Mouse (Mus musculus) heart, embryonic 13.5 days (tissue): Measurements from ENCODE around the gene Dexi. TPM values are rescaled to one million over a fixed set of nuclear protein-coding genes. Genes with fewer than 3 reads are reported as not detected.

Experiments
- ATAC-seq: fragments of 200-750 bp; cut with Nextera tagmentation; 2 replicates; pipeline ENCODE4 v1.8.0; 2017; ENCODE audit warnings: moderate TSS enrichment; ENCODE audit not compliant: insufficient number of reproducible peaks, low FRiP score, low TSS enrichment; ENCODE audit errors: extremely low read depth
- H3K27ac ChIP-seq: fragments of 300-500 bp; sonication (generic); replicated peaks from 2 replicates; pipeline ENCODE4 v1.5.1; 2015; ENCODE audit warnings: moderate library complexity, mild to moderate bottlenecking, inconsistent platforms
- H3K27me3 ChIP-seq: fragments of 300-500 bp; sonication (generic); replicated peaks from 2 replicates; pipeline ENCODE4 v1.6.1; 2015; ENCODE audit warnings: mild to moderate bottlenecking, inconsistent platforms
- H3K36me3 ChIP-seq: fragments of 300-500 bp; sonication (generic); 2 replicates; pipeline ENCODE4 v1.6.1; 2015; ENCODE audit warnings: mild to moderate bottlenecking, inconsistent platforms
- H3K4me1 ChIP-seq: fragments of 300-500 bp; sonication (generic); 2 replicates; pipeline ENCODE4 v1.6.1; 2015; ENCODE audit warnings: inconsistent platforms
- H3K4me2 ChIP-seq: fragments of 300-500 bp; sonication (generic); 2 replicates; pipeline ENCODE4 v1.6.1; 2015; ENCODE audit warnings: inconsistent platforms, mild to moderate bottlenecking, moderate library complexity
- H3K4me3 ChIP-seq: fragments of 300-500 bp; sonication (generic); 2 replicates; pipeline ENCODE4 v1.5.1; 2015; ENCODE audit warnings: moderate library complexity, mild to moderate bottlenecking, inconsistent platforms
- H3K9ac ChIP-seq: fragments of 300-500 bp; sonication (generic); 2 replicates; pipeline ENCODE4 v1.6.1; 2015; ENCODE audit warnings: inconsistent platforms, mild to moderate bottlenecking, moderate library complexity
- H3K9me3 ChIP-seq: fragments of 300-500 bp; sonication (generic); 2 replicates; pipeline ENCODE4 v1.6.1; 2016; ENCODE audit warnings: inconsistent platforms
- WGBS: fragments of 180-500 bp; shearing (Covaris S2); methylation state at CpG from one replicate; pipeline ENCODE4 v1.1.7; 2015; ENCODE audit warnings: mixed read lengths; 5-methylcytosine and 5-hydroxymethylcytosine counted together
- polyA plus RNA-seq: library from polyadenylated mRNA; unstranded; fragments of >200 nt; fragmentation: Nextera tagmentation; extraction: Ambion mirVana; gene quantifications from 2 replicates; pipeline ENCODE4 v1.2.1, GENCODE M21; 2015

Gene Dexi
- polyA plus RNA-seq, 1 experiment from 2014 or later, result 13.3 TPM

- H3K4me2 ChIP-seq, result no peak within 1 kb of the TSS
- H3K9me3 ChIP-seq, result no peaks in the 10 kb centered on the region
- no peak for ATAC-seq
- H3K27ac ChIP-seq, result no peak within 1 kb of the TSS
- 58% methylated on average over 5 of the region's 5 CpGs for WGBS
- H3K9ac ChIP-seq, result no peak within 1 kb of the TSS
- peaks cover 7% of the 10 kb centered on the region; the same call in 1 of the 2 replicates for H3K4me1 ChIP-seq
- H3K4me3 ChIP-seq, result no peak within 1 kb of the TSS
- H3K36me3 ChIP-seq, result no peaks in the 10 kb centered on the region
- H3K27me3 ChIP-seq, result peaks cover 19% of the 10 kb centered on the region; the same call in 1 of the 2 replicates
Measured at GRCm38 (mm10) chr16:10479857-10480256, 63.0 kb downstream of the Dexi start, which contains the start of gene Ciita. Gene Ciita, plus strand, starts transcription at chr16:10480059.

DNA sequence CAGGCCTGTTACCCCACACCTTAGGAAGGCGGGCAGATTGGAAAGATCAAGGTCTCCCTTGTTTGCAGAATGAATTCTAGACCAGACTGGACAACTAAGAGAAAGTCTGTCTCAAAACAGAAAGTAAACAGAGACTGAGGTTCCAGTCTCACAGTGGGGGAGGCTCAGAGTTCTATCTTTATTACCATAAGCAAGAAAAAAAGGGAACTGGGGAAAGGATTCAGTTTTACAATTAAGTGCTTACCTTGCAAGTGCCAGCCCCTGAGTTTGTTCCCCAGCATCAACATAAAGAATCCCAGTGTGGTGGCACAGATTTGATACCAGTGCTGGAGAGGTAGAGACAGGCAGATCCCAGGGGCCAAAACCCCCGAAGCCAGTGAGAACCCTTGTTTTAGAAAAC is 66.9 kb downstream of the Dexi start:
- H3K9me3 ChIP-seq, result no peaks in the 10 kb centered on the region
- H3K9ac ChIP-seq, result no peak overlapping the region
- H3K36me3 ChIP-seq, result no peaks in the 10 kb centered on the region
- ATAC-seq, result no peak
- no peak overlapping the region for H3K27ac ChIP-seq
- no peak overlapping the region for H3K4me2 ChIP-seq
- H3K4me1 ChIP-seq, result peaks cover 21% of the 10 kb centered on the region
- 0 out of 2 replicates have a peak, but pooled peaks cover 6% of the 10 kb centered on the region for H3K27me3 ChIP-seq
- WGBS, result 52% methylated on average over 2 of the region's 2 CpGs
- no peak overlapping the region for H3K4me3 ChIP-seq

GRCm38 (mm10) chr16:10474956-10475355 is 67.9 kb downstream of the Dexi start:
- H3K27ac ChIP-seq, result no peak overlapping the region
- H3K4me1 ChIP-seq, result peaks cover 21% of the 10 kb centered on the region
- H3K4me3 ChIP-seq, result no peak overlapping the region
- 49% methylated on average over 3 of the region's 3 CpGs for WGBS
- ATAC-seq, result no peak
- no peaks in the 10 kb centered on the region for H3K9me3 ChIP-seq
- H3K36me3 ChIP-seq, result no peaks in the 10 kb centered on the region
- no peak overlapping the region for H3K4me2 ChIP-seq
- no peaks in the 10 kb centered on the region for H3K27me3 ChIP-seq
- H3K9ac ChIP-seq, result no peak overlapping the region

DNA sequence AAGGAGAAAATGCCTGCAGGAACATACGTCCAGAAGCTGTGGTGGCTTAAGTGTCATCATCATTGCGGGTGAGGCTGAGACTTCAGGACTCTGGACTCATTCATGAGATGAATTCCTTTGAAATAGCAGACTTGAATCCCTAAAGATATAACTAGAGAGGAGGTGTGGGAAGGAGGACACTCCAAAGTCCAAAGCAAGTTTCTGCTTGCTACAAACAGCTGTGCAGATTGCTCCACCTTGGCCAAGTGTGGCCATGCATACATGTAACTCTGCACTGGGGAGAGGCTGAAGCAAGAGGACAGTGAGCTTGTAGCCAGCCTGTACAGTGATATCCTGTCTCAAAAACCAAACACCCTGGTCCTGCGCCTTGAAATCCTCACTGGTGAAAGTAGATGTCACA is 70.9 kb downstream of the Dexi start:
- Histone ChIP-seq H3K4me2 (no peak overlapping the region), H3K9me3 (no peaks in the 10 kb centered on the region), H3K27me3 (no peaks in the 10 kb centered on the region), H3K36me3 (no peaks in the 10 kb centered on the region), H3K9ac (no peak overlapping the region), H3K4me1 (peaks cover 21% of the 10 kb centered on the region), H3K4me3 (no peak overlapping the region), H3K27ac (no peak overlapping the region)
- no peak for ATAC-seq
- WGBS, result 83% methylated on average over 3 of the region's 3 CpGs

GRCm38 (mm10) chr16:10468201-10468600 is 74.7 kb downstream of the Dexi start:
- Histone ChIP-seq H3K4me3 (no peak overlapping the region), H3K4me1 (peaks cover 4% of the 10 kb centered on the region), H3K9ac (no peak overlapping the region), H3K36me3 (no peaks in the 10 kb centered on the region), H3K9me3 (no peaks in the 10 kb centered on the region), H3K27ac (no peak overlapping the region), H3K27me3 (no peaks in the 10 kb centered on the region), H3K4me2 (no peak overlapping the region)
- no peak for ATAC-seq
- 75% methylated on average over 1 of the region's 1 CpGs for WGBS

- H3K4me2 ChIP-seq, result no peak overlapping the region
- H3K36me3 ChIP-seq, result no peaks in the 10 kb centered on the region
- 36% methylated on average over 11 of the region's 11 CpGs for WGBS
- no peaks in the 10 kb centered on the region for H3K9me3 ChIP-seq
- no peak overlapping the region for H3K27ac ChIP-seq
- H3K9ac ChIP-seq, result no peak overlapping the region
- H3K27me3 ChIP-seq, result no peaks in the 10 kb centered on the region
- H3K4me1 ChIP-seq, result no peaks in the 10 kb centered on the region; the same call in 1 of the 2 replicates
- H3K4me3 ChIP-seq, result no peak overlapping the region
- no peak for ATAC-seq
Measured at GRCm38 (mm10) chr16:10467391-10468107, 75.3 kb downstream of the Dexi start.

- 14% methylated on average over 4 of the region's 4 CpGs for WGBS
- H3K4me2 ChIP-seq, result no peak overlapping the region
- ATAC-seq, result no peak
- H3K9me3 ChIP-seq, result no peaks in the 10 kb centered on the region
- no peaks in the 10 kb centered on the region; the same call in 1 of the 2 replicates for H3K4me1 ChIP-seq
- no peaks in the 10 kb centered on the region for H3K36me3 ChIP-seq
- H3K4me3 ChIP-seq, result no peak overlapping the region
- no peak overlapping the region for H3K27ac ChIP-seq
- H3K9ac ChIP-seq, result no peak overlapping the region
- no peaks in the 10 kb centered on the region for H3K27me3 ChIP-seq
Measured at GRCm38 (mm10) chr16:10465011-10465681, 77.7 kb downstream of the Dexi start.

- H3K36me3 ChIP-seq, result no peaks in the 10 kb centered on the region
- H3K27ac ChIP-seq, result no peak overlapping the region
- WGBS, result 50% methylated on average over 2 of the region's 2 CpGs
- no peaks in the 10 kb centered on the region; the same call in 1 of the 2 replicates for H3K4me1 ChIP-seq
- no peak overlapping the region for H3K4me2 ChIP-seq
- no peak overlapping the region for H3K4me3 ChIP-seq
- H3K27me3 ChIP-seq, result no peaks in the 10 kb centered on the region
- ATAC-seq, result no peak
- H3K9ac ChIP-seq, result no peak overlapping the region
- no peaks in the 10 kb centered on the region for H3K9me3 ChIP-seq
Measured at GRCm38 (mm10) chr16:10461178-10461577, 81.7 kb downstream of the Dexi start.

- H3K27me3 ChIP-seq, result no peaks in the 10 kb centered on the region
- no peak overlapping the region for H3K27ac ChIP-seq
- 58% methylated on average over 2 of the region's 2 CpGs for WGBS
- H3K4me2 ChIP-seq, result no peak overlapping the region
- no peak for ATAC-seq
- H3K4me1 ChIP-seq, result no peaks in the 10 kb centered on the region; the same call in 1 of the 2 replicates
- H3K36me3 ChIP-seq, result no peaks in the 10 kb centered on the region
- H3K9me3 ChIP-seq, result no peaks in the 10 kb centered on the region
- H3K9ac ChIP-seq, result no peak overlapping the region
- H3K4me3 ChIP-seq, result no peak overlapping the region
Measured at GRCm38 (mm10) chr16:10460188-10460587, 82.7 kb downstream of the Dexi start.

- H3K27ac ChIP-seq, result no peak overlapping the region
- no peaks in the 10 kb centered on the region for H3K36me3 ChIP-seq
- H3K4me1 ChIP-seq, result peaks cover 23% of the 10 kb centered on the region
- no peak for ATAC-seq
- H3K27me3 ChIP-seq, result no peaks in the 10 kb centered on the region
- 57% methylated on average over 3 of the region's 3 CpGs for WGBS
- no peak overlapping the region for H3K4me3 ChIP-seq
- no peaks in the 10 kb centered on the region for H3K9me3 ChIP-seq
- no peak overlapping the region for H3K4me2 ChIP-seq
- H3K9ac ChIP-seq, result no peak overlapping the region
Measured at GRCm38 (mm10) chr16:10454583-10454974, 88.3 kb downstream of the Dexi start.

- no peaks in the 10 kb centered on the region for H3K9me3 ChIP-seq
- H3K36me3 ChIP-seq, result no peaks in the 10 kb centered on the region
- H3K9ac ChIP-seq, result no peak overlapping the region
- no peak overlapping the region for H3K4me3 ChIP-seq
- no peak overlapping the region for H3K27ac ChIP-seq
- H3K4me2 ChIP-seq, result no peak overlapping the region
- peaks cover 23% of the 10 kb centered on the region for H3K4me1 ChIP-seq
- H3K27me3 ChIP-seq, result no peaks in the 10 kb centered on the region
- no peak for ATAC-seq
- 78% methylated on average over 6 of the region's 6 CpGs for WGBS
Measured at GRCm38 (mm10) chr16:10453872-10454582, 88.8 kb downstream of the Dexi start.
